Mouse (Mus musculus): Measurements from ENCODE around the gene Barx2. TPM values are rescaled to one million over a fixed set of nuclear protein-coding genes. Genes with fewer than 3 reads are reported as not detected.

The Barx2 gene
- total RNA-seq, 2 experiments from 2014 or later, result not detected

DNA sequence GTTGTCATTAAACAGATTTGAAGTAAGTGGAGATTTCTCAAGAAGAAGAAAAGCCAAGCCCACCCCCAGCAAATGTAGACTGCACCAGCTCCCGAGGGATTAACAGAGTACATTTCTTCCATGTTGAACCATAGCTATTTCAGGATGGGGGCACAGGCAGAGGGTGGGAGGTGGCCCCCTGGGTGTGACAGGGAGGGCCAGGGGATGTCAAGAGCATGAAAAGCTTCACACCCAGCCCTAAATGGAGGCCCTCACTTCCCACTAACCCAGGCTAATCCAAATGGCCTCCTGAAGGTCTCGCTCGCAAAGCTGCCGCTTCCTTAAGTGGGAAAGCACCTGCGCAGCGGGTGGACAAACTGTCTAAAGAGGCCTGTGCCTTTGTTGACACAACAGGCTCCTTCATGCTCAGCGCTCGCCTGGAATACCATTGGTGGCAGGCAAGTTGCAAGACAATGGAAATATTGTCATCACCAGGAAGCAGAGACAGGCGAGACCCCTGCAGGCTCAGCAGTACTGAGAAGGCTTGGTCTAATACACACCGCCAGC is 18.4 kb downstream of the Barx2 start:
- ATAC-seq (replicated peaks; ENCODE audit: poor library complexity), result no peak

DNA sequence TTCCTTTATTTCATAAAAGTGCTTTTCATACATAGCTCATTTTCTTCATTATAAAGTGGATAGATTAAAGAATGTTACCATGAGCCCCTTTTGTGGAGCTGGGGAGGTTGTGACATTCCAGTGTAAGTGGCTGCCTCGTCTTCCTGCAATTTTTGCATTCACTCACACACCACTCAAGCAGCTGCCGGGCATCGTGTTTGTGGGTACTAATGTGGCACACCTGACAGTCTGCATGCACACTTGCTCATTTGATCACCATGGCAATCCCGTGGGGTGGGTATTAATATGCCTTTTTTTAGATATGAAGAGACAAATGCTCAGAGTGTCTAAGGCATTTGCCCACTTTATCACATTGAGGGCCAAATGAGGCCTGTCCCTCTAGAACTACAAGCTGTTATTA is 24.9 kb downstream of the Barx2 start:
- no peak for ATAC-seq (replicated peaks; ENCODE audit: poor library complexity)

- no peak for ATAC-seq (replicated peaks; ENCODE audit: poor library complexity)
These were observed 27.0 kb downstream of the Barx2 start for GRCm38 (mm10) chr9:31886258-31886657.

DNA sequence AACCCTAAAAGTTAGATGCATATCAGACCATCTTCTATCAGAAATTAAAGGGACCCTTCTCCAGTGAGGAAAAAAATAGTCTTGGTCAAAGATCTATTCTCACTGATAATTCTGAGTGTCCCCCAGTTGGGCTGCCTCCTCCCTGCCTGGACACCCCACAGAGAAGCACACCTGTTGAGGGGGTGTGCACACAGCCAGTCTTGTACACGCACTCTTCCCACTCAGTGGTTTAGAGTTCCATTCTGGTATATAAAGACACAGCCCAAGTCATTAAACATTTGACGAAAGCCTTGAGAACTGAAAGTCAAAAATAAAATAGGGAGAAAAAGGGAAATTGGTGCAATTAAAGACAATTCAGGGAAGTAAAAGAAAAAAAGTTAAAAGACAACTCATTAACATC is 30.9 kb downstream of the Barx2 start:
- ATAC-seq (replicated peaks; ENCODE audit: poor library complexity), result no peak

DNA sequence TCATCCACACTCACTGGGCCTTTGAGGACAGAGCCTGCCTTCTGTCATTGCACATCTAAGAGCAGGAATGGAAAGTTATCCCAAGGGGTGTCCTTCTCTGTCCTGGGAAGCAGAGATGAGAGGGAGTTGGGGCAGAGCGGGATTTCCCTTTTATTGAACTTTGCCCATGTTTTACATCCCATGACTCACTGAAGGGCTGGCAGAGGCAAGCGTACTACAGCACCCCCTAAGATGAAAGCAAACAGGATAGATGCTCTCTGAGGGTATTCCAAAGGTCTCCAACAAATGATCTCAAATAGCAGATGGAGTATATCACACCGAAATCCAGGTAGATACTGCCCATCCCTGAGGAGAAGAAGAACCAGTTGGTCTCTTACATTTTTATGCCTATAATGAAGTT is 37.7 kb downstream of the Barx2 start:
- no peak for ATAC-seq (replicated peaks; ENCODE audit: poor library complexity)

DNA sequence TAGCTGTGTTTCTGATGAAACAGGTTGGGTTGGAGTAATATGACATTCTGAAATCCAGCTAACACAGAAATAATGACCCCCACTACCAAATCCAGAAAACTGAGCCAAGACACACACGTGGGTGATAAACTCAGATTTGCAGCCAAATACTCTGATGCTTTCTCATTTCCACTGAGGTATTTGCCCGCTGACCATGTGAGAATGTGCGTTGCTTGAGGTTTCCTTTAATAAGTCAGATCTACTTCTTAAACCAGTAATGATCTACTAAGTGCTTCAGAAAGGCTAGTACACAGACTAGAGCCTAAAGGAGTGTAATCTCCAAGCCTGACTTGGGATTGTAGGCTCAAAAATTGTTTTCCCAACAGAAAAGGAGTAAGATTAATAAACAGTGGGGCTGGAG is 39.0 kb downstream of the Barx2 start:
- ATAC-seq (replicated peaks; ENCODE audit: poor library complexity), result no peak

DNA sequence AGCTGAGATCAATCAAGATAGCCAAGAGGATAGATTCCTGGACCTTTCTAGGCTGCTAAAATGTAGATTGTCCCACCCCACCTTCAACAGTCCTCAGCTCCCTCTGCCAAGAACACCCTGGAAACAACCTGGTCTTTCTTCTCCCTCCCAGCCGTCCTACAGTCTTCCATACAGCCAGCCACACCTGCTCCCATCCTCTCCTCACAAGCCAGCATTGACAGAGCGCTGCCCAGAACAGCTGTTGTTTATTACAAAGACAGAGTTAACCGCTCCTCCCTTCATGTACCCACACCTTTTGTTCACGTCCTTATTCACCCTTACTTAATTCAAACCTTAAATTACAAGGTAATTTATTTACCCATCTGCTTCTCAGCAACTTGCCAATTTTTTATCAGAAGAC is 41.9 kb downstream of the Barx2 start:
- no peak for ATAC-seq (replicated peaks; ENCODE audit: poor library complexity)

GRCm38 (mm10) chr9:31868823-31869460 is 44.3 kb downstream of the Barx2 start:
- no peak for ATAC-seq (replicated peaks; ENCODE audit: poor library complexity)

DNA sequence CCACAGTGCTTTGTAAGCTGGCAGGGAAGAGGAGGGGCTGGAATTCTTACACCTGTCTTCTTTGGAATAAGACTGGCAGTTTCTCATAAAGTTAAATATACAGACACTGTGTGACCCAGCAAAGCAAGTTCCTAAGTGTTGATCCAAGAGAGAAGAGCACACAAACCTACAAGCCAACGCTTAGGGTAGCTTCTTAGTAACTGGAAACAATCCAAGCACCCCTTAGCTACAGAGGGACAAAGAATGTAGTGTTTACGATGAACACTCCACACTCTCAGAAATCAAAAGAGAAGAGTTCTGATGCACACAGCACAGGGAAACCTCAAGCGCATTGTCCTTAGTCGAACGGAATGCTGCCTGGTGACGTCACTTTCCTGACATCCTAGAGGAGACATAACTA is 49.4 kb downstream of the Barx2 start:
- ATAC-seq (replicated peaks; ENCODE audit: poor library complexity), result no peak

DNA sequence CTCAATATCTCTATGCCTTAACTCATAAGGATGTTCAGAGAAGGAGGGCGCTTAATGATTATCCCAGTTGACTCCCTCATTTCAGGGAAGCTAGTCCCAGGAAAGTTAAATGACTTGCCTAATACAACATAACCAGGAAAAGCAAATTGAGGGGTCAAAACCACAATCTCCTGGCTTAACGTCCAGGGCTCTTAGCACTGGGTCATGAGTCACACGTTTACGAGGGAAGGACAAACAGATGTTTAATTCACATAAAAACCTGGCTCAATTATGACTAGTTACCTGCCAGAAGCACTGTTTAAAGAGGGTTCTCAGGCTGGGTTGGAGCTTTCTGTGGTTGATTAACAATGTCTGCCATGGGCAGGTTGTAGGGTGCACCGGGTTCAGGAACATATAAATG is 53.8 kb downstream of the Barx2 start:
- no peak for ATAC-seq (replicated peaks; ENCODE audit: poor library complexity)

GRCm38 (mm10) chr9:31858720-31859340 is 54.4 kb downstream of the Barx2 start:
- peak; percentile 69; the same call in 1 of the 2 replicates for ATAC-seq (replicated peaks; ENCODE audit: poor library complexity)

DNA sequence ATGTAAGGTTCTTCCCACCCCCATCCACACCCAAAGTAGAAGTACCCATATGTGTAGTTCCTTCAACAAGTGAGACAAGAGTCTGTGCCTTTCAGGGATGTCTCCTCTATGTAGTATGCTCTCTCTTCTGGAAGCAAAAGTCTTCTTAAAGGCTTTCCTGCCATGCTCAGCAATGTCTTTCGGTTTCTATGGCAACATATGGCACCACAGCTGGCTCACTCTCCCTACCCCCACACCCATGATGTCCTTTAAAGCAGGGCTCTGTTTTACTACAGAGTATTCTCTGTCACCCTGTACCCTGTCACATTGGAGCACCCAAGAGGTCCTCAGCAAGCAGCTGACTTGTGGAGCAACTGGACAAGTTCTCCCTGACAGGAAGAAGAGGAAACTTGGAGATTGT is 55.8 kb downstream of the Barx2 start:
- ATAC-seq (replicated peaks; ENCODE audit: poor library complexity), result no peak

GRCm38 (mm10) chr9:31856437-31856836 is 56.8 kb downstream of the Barx2 start:
- no peak for ATAC-seq (replicated peaks; ENCODE audit: poor library complexity)

DNA sequence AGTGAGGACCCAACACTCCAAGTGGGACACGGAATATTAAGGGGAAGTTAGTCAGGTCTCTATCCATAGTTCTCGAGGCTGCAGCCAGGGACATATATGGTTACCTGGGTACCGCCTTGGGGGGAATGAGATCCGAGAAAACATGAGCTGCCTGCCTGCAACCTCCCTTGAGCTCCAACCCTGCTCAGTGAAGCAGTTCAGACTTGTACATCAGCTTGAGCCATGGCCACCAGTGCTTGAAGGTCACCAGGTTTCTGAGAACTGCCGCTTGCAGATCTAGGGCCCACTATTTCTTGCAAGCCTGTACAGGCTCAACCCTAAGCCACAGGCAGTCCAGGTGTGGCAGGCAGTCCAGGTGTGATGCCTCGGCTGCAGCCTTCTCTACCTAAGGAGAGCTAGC is 57.6 kb downstream of the Barx2 start:
- no peak for ATAC-seq (replicated peaks; ENCODE audit: poor library complexity)

DNA sequence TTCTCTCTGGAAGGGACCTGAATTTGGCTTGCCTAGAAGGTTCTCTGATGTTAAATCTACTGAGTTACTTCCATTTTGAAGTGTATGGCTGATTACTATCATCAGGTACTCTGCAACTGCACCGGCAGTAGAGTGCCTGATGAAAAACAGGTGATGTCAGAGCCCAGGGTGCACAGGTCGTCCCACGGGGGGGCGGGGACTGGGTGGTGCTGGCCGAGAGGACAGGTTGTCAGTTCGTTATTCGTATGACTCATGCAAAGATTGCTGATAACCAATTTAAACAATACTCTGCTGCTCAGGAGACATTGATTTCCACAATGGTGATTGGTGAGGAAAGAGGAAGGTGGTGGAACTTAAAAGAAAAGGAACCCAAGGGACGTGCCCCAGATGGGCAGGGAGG is 61.6 kb downstream of the Barx2 start:
- no peak for ATAC-seq (replicated peaks; ENCODE audit: poor library complexity)

- ATAC-seq (replicated peaks; ENCODE audit: poor library complexity), result no peak
These were observed 62.6 kb downstream of the Barx2 start for GRCm38 (mm10) chr9:31850706-31851105.

DNA sequence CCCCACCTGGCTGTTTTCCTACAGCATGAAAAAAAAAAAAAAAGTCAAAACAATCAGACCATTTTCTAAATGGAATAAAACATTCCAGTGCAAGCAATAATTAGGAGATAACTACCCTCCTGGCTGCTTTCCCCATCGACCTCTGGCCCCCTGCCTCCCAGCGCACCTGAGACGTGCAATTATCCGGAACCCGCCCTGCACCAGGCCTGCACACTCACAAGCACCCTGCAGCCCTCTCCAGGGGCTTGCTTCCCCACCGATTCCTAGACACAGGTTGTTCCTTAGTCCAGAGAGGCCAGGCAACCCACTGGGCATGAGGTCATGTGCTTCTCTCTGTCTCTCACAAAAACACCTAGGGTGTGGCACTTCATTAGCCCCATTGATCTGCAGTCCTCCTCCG is 63.9 kb downstream of the Barx2 start:
- ATAC-seq (replicated peaks; ENCODE audit: poor library complexity), result no peak

DNA sequence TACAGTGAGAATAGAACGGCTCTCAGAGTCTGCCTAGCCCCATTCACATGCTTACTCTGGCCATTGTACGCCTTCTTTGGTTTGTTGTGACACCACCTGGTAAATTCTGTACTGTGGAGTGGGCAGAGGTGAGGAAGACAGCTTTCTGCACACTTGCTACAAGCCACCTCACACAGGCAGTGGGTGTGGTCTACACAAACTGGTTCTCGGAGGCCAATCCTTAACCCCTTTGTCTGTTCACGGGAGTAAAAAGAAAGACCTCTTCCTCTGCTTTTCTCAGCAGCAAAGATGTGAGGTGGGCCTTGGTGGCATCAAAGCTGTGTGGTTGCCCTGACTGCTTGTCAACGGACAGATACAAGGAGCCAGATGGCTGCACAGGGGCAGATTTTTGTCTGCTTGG is 68.6 kb downstream of the Barx2 start:
- ATAC-seq (replicated peaks; ENCODE audit: poor library complexity), result no peak

GRCm38 (mm10) chr9:31841108-31841815 is 72.0 kb downstream of the Barx2 start:
- ATAC-seq (replicated peaks; ENCODE audit: poor library complexity), result peak; percentile 92

DNA sequence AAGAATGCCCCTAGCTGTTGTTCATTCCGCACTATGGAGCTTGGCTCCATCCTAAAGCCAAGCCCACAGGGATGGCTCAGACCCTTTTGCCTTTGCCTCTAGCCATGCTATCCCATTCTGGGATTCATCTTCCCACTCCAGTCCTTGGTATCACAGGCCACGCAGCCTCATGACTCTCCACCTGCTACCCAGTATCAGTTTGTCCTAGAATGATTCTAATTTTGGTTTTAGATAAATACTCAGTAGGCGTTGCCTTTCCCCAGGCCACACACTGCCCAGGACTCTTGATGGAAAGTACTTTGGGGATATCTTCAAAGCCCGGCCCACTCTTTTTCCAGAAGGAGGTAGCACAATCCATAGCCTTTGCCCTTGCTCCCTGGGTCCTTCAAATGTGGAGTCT is 72.7 kb downstream of the Barx2 start:
- ATAC-seq (replicated peaks; ENCODE audit: poor library complexity), result no peak

DNA sequence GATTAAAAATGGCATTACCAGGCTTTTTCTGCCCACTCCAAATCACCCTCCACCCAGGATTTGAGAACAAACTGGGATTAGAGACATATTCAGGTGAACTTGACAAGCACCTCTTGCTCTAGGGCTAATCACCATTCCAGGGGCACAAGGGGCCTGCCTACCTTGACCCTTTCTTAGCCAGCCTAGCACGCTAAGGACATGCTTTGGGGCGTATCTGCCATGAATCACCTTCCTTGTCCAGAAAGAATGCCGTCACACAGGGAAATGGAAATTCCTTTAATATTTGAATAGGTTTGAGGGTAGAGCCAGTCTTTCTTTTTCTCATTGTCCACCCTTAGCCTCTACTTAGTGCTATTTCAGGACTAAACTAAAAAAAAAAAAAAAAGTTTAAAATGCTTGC is 73.2 kb downstream of the Barx2 start:
- ATAC-seq (replicated peaks; ENCODE audit: poor library complexity), result no peak
